In genomic region chr5:137629306-137629721, GRCm38 (mm10) we compare ENCODE assay signal across 8 mouse cellular contexts. TPM values are rescaled to one million over a fixed set of nuclear protein-coding genes. Genes with fewer than 3 reads are reported as not detected.
A peak's percentile ranks its signal among the peaks of the same experiment; 100 is the strongest.
DNase-seq lines count a peak whose midpoint lies in the region; ATAC-seq and TF ChIP-seq lines count a peak whose summit lies in the region.

No protein-coding gene starts in this region.

- peaks cover 16% of the 10 kb centered on the region for H3K36me3 ChIP-seq in embryonic facial prominence, embryonic 13.5 days
- peaks cover 8% of the 10 kb centered on the region for H3K36me3 ChIP-seq in spleen, adult 2 months (ENCODE audit: control insufficient read depth, insufficient read depth, low read length)

- no peak for TF ChIP-seq CTCF in lung, adult 2 months (IDR thresholded peaks at IDR 0.05; ENCODE audit: insufficient read depth, low read length)
- no peak for TF ChIP-seq CTCF in spleen, adult 2 months (IDR thresholded peaks at IDR 0.05; ENCODE audit: extremely low read depth, insufficient read depth, insufficient read length, insufficient replicate concordance)

- peak; percentile 49 for DNase-seq in right cerebral cortex, postnatal 14 days
- no peak for DNase-seq in right cerebral cortex, postnatal 36 days (ENCODE audit: low spot score in 2 of 2)
- DNase-seq in kidney, adult 11 months: peak; percentile 88
- peak; percentile 79 for DNase-seq in lung, adult 2 months
- peak in 1 of 2 experiments; percentile 78 for DNase-seq in spleen, adult 2 months (ENCODE audit: low read depth in 1 of 2, low spot score in 2 of 2)
- no peak for DNase-seq in left cerebral cortex, postnatal 4 days
- no peak for DNase-seq in cerebellum, adult 9-11 months

- H3K9ac ChIP-seq in embryonic facial prominence, embryonic 13.5 days: peak overlapping the region; percentile 90

- peak overlapping the region; percentile 94 for H3K4me3 ChIP-seq in embryonic facial prominence, embryonic 13.5 days
- peak overlapping the region; percentile 93 for H3K4me3 ChIP-seq in lung, adult 2 months (replicated peaks; ENCODE audit: extremely low read depth, low read depth, low read length)
- H3K4me3 ChIP-seq in spleen, adult 2 months (ENCODE audit: extremely low read depth, insufficient read depth, insufficient read length): peak overlapping the region; percentile 78

- WGBS in embryonic facial prominence, embryonic 13.5 days: under 1% methylated on average over 23 of the region's 23 CpGs
- WGBS in lung, adult 2 months: under 1% methylated on average over 23 of the region's 23 CpGs
- WGBS in spleen, adult 2 months: under 1% methylated on average over 23 of the region's 23 CpGs

- no peaks in the 10 kb centered on the region for H3K9me3 ChIP-seq in embryonic facial prominence, embryonic 13.5 days

- no peak for TF ChIP-seq POLR2A in lung, adult 2 months (IDR thresholded peaks at IDR 0.05; ENCODE audit: borderline replicate concordance, extremely low read depth, low read depth, low read length)
- TF ChIP-seq POLR2A in spleen, adult 2 months (IDR thresholded peaks at IDR 0.05; ENCODE audit: low read depth, low read length): no peak

- no peak for ATAC-seq in embryonic facial prominence, embryonic 13.5 days (ENCODE audit: insufficient number of reproducible peaks, insufficient read depth, low FRiP score, low TSS enrichment, low read depth)

- peaks cover 50% of the 10 kb centered on the region for H3K4me1 ChIP-seq in embryonic facial prominence, embryonic 13.5 days
- H3K4me1 ChIP-seq in lung, adult 2 months (ENCODE audit: control insufficient read depth, insufficient read depth, low read length): peaks cover 3% of the 10 kb centered on the region; the same call in 1 of the 2 replicates
- peaks cover 11% of the 10 kb centered on the region; the same call in 1 of the 2 replicates for H3K4me1 ChIP-seq in spleen, adult 2 months (ENCODE audit: control insufficient read depth, insufficient read depth, insufficient read length)

- intact Hi-C loops in left cerebral cortex, postnatal 4 days (cut with DNase I): no loop called here

- H3K4me2 ChIP-seq in embryonic facial prominence, embryonic 13.5 days: peak overlapping the region; percentile 89

- no peaks in the 10 kb centered on the region for H3K27me3 ChIP-seq in embryonic facial prominence, embryonic 13.5 days
- H3K27me3 ChIP-seq in spleen, adult 2 months (ENCODE audit: control insufficient read depth, insufficient read depth, low read length): no peaks in the 10 kb centered on the region

- peak overlapping the region; percentile 90 for H3K27ac ChIP-seq in embryonic facial prominence, embryonic 13.5 days
- H3K27ac ChIP-seq in spleen, adult 2 months (ENCODE audit: insufficient read depth, low read length): peak overlapping the region; percentile 93

RNA-seq across cellular contexts. Expression of gene Gm20605, which starts 0.3 kb away (rescaled TPM):
- polyA plus RNA-seq in embryonic facial prominence, embryonic 13.5 days (2015; fragmentation: Nextera tagmentation; extraction: Ambion mirVana): 7.9 and 8.2 TPM in 2 replicates
- 63.8 and 65.2 TPM in 2 replicates for polyA plus RNA-seq in lung, adult 2 months (2012; rRNA removed)
- 69.4 and 70.9 TPM in 2 replicates for polyA plus RNA-seq in spleen, adult 2 months (2012; rRNA removed)
- total RNA-seq in left cerebral cortex, postnatal 4 days (2021): 10 to 100 TPM in 1 of 2 experiments, 1 to 10 TPM in 1; 9.9 to 10.2 TPM

RNA-seq across cellular contexts. Expression of gene Lrch4, which starts 0.4 kb away (rescaled TPM):
- polyA plus RNA-seq in embryonic facial prominence, embryonic 13.5 days (2015; fragmentation: Nextera tagmentation; extraction: Ambion mirVana): 31.5 and 33.9 TPM in 2 replicates
- polyA plus RNA-seq in lung, adult 2 months (2012; rRNA removed): 79.4 and 105 TPM in 2 replicates
- 249 and 293 TPM in 2 replicates for polyA plus RNA-seq in spleen, adult 2 months (2012; rRNA removed)
- 10 to 100 TPM; 13.7 to 13.9 TPM for total RNA-seq in left cerebral cortex, postnatal 4 days (2021)

RNA-seq across cellular contexts. Expression of gene Fbxo24, which starts 0.5 kb away (rescaled TPM):
- 0.13 TPM in 1 of 2 replicates, not detected in the other for polyA plus RNA-seq in embryonic facial prominence, embryonic 13.5 days (2015; fragmentation: Nextera tagmentation; extraction: Ambion mirVana)
- polyA plus RNA-seq in lung, adult 2 months (2012; rRNA removed): 0.89 and 1.0 TPM in 2 replicates
- polyA plus RNA-seq in spleen, adult 2 months (2012; rRNA removed): 0.25 and 0.26 TPM in 2 replicates
- total RNA-seq in left cerebral cortex, postnatal 4 days (2021): under 1 TPM in 1 of 2 experiments, not detected in 1; 0.20 TPM

RNA-seq across cellular contexts. Expression of gene Sap25, which starts 11.8 kb away (rescaled TPM):
- 7.0 and 8.6 TPM in 2 replicates for polyA plus RNA-seq in embryonic facial prominence, embryonic 13.5 days (2015; fragmentation: Nextera tagmentation; extraction: Ambion mirVana)
- 150 and 162 TPM in 2 replicates for polyA plus RNA-seq in lung, adult 2 months (2012; rRNA removed)
- polyA plus RNA-seq in spleen, adult 2 months (2012; rRNA removed): 328 and 407 TPM in 2 replicates
- total RNA-seq in left cerebral cortex, postnatal 4 days (2021): 1 to 10 TPM; 2.8 to 4.9 TPM

RNA-seq across cellular contexts. Expression of gene Pcolce, which starts 15.7 kb away (rescaled TPM):
- 122 and 135 TPM in 2 replicates for polyA plus RNA-seq in embryonic facial prominence, embryonic 13.5 days (2015; fragmentation: Nextera tagmentation; extraction: Ambion mirVana)
- 280 and 290 TPM in 2 replicates for polyA plus RNA-seq in lung, adult 2 months (2012; rRNA removed)
- polyA plus RNA-seq in spleen, adult 2 months (2012; rRNA removed): 69.6 and 88.0 TPM in 2 replicates
- total RNA-seq in left cerebral cortex, postnatal 4 days (2021): 10 to 100 TPM; 12.6 to 15.1 TPM

Comparison
In these comparisons a context has a peak if more than half of its experiments do, and no peak if none do; other contexts are left out.
1. DNase-seq: peak in right cerebral cortex, postnatal 14 days (single experiment), kidney, adult 11 months (single experiment) and lung, adult 2 months (single experiment); none in right cerebral cortex, postnatal 36 days (0 of 2), left cerebral cortex, postnatal 4 days (single experiment) and cerebellum, adult 9-11 months (single experiment).
2. Peak in every context shown above with its lines, with median percentiles within 50 percentile points of each other: H3K4me3 ChIP-seq.